Mouse (Mus musculus) mouse embryonic stem cell (cell line): Measurements from ENCODE around the gene Il12rb1.

ENCODE experiments used
- in situ Hi-C, 2 experiments: fragments of 300-500 bp; cut with MboI; formaldehyde crosslinking; loops; 1 replicate in 1 of 2; 3 replicates in 1 of 2; pipeline ENCODE4 v1.14.3; 2019 to 2020; ENCODE audit warnings: low sequenced_read_pairs in 2 of 2, low pct_unique_long_range_greater_than_20kb in 1 of 2, mixed read lengths in 1 of 2; ENCODE audit not compliant: unreplicated experiment in 1 of 2

Il12rb1 gene

GRCm38 (mm10) chr8:70794215-70794614 is 14.0 kb upstream of the Il12rb1 start:
- in situ Hi-C loops = no loop called here

DNA sequence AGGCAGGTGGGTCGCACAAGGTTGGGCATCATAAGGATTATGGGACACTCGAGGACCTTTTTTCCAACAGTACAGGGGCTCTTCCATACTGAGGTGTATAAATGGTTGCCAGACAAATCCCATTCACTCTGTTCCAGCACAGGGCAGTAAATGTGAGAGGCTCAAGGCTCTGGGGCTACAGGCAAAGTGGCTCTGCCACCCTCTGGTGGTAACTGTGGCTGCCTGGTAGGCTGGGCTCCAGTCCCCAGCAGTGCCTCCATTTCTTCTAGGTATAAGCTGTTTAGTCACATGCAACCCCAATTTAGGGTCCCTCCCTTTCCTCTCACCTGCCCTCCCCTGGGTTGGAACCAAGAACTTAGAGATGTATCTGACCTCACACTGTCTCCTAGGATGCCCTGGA is 12.9 kb upstream of the Il12rb1 start:
- in situ Hi-C loops = no loop called here

GRCm38 (mm10) chr8:70796403-70797080 is 11.7 kb upstream of the Il12rb1 start:
- in situ Hi-C loops = no loop called here

DNA sequence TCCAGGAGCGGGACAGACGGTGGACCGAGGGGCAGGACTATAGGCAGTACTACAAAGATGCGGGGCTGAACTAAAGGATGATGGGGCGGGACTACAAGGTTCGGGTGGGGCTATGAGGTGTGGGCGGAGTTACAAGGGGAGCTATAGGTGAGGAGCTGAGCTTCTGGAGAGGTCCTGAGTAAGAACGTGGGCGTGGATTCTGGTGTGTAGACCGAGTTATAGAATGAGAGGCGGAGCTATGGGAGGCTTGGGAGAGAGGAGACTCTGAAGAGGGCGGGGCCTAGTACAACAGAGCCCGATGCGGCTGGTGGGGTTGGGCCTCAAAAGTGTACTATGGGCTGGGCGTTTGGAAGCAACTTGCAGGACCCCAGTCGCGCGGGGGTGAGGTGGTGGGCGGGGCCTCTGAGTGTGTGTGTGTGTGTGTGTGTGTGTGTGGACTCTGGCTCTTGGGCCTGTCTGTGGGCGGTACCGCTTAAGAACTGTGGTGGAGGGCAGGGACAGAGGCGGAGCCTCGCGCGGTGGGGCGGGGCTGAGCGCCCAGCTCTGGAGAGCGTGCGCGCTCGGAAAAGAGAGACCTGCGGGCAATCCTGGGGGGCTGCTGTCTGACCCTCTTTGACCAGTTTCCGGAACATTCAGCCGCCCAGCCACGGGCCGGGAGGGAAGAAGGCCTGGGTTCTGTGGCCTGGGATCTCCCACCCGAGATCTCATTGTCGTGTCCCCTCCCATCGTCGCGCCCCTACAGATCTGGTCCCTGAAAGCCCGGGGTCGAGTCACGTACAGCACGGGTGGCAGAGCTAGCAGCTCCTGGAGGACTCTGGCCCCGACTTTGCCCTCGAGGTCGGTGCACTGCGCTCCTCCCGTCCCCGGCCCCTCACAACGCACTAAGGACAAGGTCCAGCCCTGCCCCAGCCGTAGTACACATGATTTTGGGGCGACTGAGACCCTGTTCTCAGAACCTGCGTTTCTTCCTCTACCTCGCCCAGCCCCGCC is 10.9 kb upstream of the Il12rb1 start:
- in situ Hi-C loops = no loop called here

GRCm38 (mm10) chr8:70798281-70798680 is 10.0 kb upstream of the Il12rb1 start:
- in situ Hi-C loops = no loop called here

DNA sequence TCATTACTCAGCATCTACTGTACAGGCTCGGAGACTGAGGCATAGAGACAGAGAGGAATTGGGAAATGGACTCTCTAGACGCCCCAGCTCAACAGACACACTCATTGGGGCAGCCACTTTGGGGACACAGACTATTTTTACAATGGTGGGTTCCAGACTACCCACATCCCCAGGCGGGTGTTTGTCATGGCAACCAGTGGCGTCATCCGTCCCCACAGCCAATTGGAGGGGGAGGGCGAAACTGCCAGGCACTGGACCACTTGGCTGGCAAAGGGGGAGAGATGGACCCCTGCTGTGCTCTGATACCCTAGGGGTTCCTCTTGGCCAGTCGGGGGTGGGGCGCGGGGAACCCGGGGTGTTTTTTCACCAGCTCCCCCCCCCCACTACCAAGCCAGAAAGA is 7.6 kb upstream of the Il12rb1 start:
- in situ Hi-C loops = no loop called here

DNA sequence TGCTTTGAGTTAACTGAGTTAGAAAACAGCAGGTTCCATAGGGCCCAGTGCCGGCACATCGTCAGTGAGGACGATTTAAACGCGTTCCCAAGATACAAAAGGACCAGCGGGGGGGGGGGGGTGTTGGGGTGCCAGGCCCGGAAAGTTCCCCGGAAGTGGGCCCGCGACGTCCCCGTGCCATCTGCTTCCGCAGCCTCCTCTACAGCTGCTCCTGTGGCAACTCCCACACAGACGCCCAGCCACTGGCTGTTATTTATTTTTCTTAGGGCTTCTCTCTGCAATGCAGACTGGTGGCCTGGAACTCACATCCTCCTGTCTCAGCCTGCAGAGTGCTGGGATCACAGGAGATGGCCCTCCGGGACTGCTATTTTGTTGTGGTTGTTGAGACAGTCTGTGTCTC is 7.1 kb upstream of the Il12rb1 start:
- in situ Hi-C loops = no loop called here

DNA sequence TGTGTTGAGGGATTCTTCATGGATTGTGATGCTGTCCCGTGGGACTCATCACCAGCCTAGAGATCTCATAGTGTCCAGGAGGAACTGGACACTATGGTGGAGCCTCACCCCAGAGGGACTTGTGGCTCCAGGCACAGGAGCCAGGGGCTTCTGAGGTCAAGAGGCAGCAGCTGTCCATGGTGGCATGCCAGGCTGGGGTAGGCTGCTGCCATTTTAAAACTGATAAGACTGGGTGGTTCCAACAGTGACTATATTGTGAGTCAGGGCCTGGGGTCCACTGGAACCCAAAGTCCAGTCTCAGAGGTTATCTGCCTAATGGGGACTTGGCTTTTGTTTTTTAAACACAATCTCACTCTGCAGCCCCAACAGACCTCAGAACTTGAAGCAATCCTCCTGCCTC is 6.4 kb upstream of the Il12rb1 start:
- in situ Hi-C loops = no loop called here

- in situ Hi-C loops = no loop called here
Observed at GRCm38 (mm10) chr8:70802786-70803510, 5.3 kb upstream of the Il12rb1 start.

DNA sequence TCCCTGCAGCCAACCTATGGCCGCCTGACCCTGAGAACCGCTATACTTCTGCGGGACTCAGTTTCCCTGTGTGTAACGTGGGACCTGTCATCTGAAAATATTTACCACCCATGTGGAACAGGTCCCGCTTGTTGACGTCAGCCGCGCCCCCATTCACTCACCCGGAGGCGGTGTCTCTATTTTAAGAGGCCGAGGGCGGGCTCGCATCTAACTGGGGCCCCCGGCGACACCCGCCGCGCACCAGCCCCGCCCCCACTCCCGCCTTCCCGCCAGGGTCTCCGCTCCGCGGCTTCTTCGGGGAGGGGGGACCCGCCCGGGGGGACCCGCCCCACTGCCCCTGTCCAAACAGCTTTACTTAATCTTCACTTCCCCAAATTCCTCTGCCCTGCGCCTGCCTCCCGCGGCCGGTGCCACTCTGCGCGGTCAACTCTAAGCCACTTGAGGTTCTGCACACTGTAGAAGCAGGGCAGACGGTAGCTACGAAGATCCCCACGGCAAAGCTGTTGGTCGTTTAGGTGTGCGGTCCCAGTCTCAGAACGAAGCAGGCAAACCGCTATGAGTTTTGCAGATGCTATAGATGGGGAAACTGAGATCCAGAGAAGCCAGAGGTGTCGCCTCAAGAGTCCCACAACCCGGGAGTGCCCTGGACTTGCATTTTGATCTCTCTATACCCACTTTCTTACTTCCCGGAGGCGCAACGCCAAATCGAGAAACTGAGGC is 4.3 kb upstream of the Il12rb1 start:
- in situ Hi-C loops = no loop called here

DNA sequence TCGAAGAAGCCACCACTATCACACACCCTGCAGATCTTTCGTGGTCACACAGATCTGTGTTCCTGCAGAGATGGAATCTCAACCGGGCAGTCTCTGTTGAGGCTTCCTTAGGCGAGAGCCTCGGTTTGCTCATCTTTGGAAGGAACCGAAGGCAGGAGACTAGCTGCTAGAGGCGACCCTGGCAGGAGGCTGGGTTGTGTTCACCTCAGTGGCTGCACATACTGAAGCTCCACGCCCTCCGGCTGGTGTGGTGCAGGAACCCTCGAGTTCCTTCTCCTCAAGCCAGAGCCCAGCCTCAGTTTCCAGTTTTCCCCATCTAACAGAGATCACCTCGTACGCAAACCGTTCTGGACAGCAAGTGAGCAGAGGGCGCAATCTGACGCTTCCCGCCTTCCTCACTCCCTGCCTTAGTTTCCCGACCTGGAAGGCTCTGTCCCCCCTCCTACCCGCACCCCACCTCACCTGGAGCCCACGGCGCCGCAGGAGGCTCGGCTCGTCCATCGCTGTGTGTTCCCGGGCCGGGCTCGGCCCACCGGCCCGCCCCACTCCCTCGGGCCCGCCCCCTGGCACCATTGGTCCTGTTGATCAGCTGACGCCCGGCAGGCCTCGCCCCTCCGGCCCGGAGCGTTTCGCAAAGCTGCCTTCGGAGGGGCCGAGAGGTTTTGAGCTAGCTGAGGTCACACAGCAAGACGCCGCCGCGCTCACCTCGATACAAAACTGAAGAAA is 3.6 kb upstream of the Il12rb1 start, which contains the start of gene Mast3:
TSS of gene Mast3 (minus strand) at position 574 of the 726 bp plus-strand sequence.
- in situ Hi-C loops = no loop called here

- in situ Hi-C loops = no loop called here
Observed at GRCm38 (mm10) chr8:70806541-70806940, 1.7 kb upstream of the Il12rb1 start.

DNA sequence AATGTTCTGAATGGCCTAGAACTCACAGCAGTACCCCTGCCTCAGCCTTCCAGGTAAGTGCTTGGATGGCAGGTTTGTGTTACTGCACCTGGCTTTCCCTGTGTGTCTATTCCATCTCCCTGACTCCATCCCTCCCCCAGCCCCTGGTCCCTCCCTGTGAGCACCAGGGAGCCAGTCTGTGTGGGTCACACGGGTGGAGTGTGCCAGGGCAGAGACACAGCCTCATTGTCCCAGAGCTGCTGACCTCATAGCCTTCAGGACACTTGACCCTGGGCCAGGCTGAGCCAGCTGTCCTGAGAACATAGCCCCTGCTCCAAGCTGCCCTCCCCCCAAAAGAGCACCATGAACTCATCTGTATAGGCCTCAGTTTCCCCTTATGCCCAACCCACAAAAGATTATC is 945 bp upstream of the Il12rb1 start:
- in situ Hi-C loops = no loop called here

DNA sequence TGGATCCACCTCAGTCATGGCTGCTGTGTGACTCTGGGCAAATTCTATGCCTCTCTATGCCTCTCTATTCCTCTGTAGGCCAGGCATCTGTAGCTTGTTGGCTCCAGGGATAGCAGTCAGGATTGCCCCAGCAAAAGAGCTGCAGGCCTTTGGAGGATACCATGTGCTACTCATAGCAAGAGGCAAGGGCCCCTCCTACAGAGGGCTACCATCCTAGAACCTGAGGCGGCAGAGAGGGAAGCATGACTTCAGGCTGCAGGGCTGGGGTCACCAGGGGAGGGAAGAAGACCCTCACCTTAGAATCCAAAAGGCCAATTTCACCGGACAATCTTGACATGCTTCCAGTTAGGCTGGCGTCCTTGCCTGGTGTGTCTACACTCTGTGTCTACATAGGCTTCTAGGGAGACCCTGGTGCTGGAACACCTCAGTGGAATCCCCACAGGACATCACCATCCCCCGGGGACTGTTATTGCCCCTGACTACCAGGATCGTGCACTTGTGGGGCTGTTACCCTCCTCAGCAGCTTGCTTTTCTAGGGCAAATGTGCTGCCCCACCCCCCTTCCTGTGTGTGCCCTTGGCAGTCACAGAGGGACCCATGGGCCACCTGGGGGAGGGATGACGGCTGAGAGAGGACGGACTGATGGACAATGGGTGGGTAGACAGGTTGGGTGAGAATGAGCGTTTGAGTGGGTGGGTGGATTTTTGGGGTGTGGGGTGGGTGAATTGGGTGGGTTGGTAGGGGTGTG is 879 bp downstream of the Il12rb1 start:
- in situ Hi-C loops = no loop called here

DNA sequence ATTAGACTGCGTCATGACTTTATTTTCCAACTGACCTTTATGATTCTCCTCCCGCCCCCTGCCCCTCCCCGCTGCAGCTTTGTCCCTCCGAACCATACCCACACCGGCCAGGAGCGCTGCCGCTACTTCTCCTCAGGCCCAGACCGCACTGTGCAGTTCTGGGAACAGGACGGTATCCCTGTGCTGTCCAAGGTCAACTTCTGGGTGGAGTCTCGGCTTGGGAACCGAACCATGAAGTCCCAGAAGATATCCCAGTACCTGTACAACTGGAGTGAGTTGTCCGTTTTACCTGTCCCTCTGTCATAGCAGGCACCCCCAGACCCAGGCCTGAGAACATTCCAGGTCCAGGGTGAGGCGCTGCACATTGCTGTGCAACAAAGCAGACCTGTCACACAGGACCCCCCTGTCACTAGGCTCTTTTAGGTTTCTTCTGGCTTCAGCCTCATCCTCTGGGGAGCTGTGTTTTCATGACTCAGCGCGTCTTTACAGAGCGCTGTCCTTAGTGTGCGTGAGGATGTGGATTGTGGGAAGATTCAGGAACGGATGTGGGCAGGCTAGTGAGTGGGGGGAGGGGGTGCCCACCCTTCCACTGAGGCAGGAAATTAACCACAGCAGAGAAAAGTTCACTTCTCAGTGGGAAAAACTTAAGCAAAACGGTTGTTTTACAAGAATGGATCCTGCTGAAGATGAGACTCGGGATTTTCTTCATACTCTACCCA is 2.9 kb downstream of the Il12rb1 start:
- in situ Hi-C loops = no loop called here

- in situ Hi-C loops = no loop called here
Observed at GRCm38 (mm10) chr8:70812055-70812454, 3.8 kb downstream of the Il12rb1 start.

- in situ Hi-C loops = no loop called here
Observed at GRCm38 (mm10) chr8:70812885-70813284, 4.6 kb downstream of the Il12rb1 start.
